Mouse (Mus musculus) neural tube, embryonic 10.5 days (tissue): Measurements from ENCODE around the gene Mif4gd.

Experiments used
- DNase-seq: peaks from one replicate; pipeline ENCODE4 v3.0.0-alpha.2; 2017; ENCODE audit warnings: low spot score; ENCODE audit errors: extremely low spot score

Gene Mif4gd

DNA sequence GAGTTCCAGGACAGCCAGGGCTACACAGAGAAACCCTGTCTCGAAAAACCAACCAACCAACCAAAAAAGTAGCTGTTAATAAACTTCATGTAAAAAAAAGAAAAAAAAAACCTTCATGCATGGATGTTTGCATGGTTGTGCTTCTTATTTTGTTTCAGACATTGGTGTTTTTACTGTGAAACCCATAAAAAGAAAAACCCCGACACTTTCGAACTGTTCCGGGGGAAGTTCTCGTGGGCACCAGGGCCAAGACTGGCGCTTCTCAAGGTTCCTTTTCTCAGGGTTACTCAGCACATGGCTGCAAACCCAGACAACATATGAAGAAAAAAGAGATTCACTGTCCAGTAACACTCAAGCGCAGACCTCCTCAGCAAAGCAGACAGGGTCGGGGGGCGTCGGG is 20.1 kb upstream of the Mif4gd start:
- DNase-seq: no peak

DNA sequence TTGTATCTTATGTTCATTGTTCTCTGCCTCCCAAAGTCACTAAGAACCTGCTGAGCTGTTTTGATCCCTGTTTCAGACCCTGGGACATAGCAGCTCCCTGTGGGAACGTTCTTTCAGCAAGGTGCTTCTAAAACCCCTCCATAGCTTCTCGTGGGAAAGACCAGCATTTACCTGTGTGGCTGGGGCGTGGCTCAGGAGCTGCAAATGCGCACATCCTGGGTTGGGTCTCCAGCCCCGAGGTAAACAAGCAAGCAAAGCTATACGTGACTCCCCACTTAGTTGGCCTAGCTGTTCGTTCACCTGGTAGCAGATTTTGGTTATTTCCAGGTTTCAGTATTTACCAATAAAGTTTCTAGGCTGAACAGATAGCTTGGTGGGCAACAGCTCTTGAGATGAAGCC is 19.5 kb upstream of the Mif4gd start:
- no peak for DNase-seq

DNA sequence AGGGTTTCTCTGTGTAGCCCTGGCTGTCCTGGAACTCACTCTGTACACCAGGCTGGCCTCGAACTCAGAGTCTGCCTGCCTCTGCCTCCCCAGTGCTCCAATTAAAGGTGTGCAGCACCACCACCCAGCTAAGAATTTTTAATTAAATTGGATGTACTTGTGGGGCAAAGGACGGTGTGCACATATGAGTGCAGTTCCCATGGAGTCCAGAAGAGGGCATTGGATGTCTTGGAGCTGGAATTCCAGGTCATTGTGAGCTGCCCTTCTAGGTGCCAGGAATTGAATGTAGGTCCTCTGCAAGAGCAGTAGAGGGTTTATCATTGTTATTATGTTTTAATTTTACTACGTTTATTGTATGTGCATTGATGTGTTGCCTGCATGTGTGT is 18.7 kb upstream of the Mif4gd start:
- peak; percentile 36 for DNase-seq

DNA sequence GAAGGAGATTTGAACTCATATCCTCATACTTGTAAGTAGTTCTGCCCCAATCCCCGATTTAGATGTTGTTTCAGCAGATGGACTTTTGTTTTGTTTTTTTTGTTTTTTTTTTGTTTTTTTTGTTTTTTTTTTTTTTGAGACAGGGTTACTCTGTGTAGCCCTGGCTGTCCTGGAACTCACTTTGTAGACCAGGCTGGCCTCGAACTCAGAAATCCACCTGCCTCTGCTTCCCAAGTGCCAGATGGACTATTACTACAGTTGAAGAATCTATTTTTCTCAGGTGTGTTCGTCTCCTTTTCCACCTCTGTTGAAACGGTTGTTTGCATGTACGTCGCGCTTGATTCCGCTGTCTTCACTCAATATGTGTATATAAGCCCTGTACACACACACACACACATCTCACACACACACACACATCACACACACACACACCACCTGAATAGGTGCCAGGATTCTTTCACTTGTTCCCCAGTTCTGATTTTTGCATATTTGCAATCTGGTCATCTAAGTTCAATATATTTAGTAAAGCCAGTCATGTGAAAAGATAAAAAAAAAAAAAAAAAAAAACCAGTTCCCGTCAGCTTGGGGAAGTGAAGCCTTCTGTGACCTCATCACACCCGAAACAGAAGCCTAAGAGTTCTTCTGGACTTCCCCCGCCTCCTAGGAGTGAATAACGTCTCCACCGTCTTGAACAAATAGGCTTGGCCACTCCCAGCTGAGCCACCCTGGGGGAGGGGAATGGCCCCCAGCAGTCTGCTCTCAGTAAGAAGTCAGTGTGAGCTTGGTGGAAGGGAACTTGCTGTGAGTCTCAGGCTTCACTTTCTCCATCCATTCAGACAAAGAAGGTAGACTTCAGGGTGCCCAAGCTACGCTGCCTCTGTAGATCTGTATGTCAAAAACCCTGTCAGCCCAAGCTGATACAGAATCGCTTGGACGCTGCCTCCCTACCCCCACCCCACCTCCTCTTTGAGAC is 18.0 kb upstream of the Mif4gd start:
- DNase-seq: no peak

DNA sequence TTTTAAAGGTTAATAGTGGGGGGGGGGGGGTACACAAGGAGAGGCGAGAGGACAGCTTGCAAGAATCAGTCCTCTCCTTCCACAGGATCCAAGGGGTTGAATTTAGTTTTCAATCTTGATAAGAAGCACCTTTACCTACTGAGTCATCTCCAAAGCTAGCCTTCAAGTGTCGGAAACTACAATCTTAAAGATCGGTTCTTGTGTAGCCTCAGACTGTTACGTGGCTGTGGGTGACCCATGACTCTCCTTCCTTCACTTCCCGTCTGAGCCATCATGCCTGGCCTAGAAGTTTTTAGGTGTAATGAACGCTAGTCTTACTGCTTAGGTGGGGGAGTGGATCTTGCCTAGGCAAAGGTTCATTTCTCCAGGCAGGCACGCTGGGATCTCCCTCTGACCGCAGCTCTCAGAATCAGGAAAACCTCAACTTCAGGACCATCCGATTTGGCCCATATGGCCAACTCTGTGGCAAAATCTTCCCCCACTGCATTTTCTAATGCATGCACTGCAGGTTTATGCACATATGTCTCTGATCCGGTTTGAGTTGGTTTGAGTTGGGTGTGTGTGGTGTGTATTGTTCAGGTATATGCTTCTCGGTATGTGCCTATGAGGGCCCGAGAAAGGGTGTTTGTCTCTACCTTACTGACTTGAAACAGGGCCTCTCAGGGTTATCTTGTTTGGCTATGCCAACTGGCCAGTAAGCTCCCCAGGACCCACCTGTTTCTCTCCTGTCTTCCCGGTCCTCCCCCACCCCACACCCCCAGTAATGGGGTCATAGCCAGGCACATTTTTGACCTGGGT is 17.2 kb upstream of the Mif4gd start:
- DNase-seq: no peak

DNA sequence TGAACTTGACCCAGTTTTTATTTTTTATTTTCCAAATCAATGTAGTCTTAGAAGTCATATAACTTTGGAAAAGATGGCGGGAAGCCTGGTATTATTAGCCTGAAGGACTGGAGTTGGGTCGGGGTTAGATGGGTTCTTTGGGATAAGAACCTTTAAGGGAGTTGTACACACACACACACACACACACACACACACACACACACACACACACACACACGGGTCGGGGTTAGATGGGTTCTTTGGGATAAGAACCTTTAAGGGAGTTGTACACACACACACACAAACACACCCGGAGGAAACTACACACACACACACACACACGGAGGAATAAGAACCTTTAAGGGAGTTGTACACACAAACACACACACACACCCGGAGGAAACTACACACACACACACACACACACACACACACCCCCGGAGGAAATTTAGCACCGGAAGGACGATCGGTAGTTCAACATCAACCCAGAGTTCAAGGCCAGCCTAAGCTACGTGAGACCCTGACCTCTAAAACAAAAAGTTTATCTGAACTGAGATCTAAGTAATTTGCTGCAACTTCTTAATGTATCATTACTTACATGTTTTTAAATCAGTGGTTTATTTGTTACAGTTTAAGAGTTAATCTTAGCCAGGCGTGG is 15.8 kb upstream of the Mif4gd start:
- DNase-seq: no peak

DNA sequence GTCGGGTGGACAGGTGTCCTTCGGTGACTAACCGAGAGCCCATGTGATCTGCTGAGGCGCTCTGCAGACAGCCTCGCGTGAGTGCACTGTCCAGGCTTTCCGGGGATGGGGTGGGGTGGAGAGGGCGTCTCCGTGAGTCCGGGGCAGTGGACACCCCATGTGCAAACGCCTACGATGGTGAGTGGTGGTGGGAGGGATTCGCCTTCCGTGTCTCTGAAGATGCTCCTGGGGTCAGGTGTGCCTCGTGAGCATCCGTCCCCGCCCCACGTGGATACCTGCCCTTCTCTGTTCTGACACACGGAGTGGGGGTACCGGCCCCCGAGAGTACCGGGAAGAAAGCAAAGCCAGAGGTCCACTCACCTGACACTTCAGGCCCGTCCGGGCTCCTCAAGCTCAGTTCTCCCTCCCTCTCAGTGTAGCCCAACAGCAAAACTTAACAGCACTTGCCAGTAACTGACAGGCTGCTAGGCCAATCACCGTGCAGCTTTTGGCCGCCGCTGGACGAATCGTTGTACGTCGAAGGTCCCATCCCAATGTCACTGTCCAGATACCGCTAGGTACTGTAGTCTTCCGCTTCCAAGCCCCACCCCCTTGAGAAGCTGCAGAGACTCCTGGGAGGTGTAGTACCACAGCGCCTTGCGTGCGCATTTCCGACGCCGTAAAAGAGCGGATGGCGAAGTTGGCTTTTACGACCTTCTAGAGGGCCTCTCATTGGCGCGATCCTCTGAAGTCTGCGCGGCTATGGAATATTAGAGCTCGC is 15.1 kb upstream of the Mif4gd start, which contains the start of gene Slc25a19:
TSS of gene Slc25a19 (minus strand) at position 591 of the 760 bp plus-strand sequence.
- DNase-seq: peak; percentile 94

DNA sequence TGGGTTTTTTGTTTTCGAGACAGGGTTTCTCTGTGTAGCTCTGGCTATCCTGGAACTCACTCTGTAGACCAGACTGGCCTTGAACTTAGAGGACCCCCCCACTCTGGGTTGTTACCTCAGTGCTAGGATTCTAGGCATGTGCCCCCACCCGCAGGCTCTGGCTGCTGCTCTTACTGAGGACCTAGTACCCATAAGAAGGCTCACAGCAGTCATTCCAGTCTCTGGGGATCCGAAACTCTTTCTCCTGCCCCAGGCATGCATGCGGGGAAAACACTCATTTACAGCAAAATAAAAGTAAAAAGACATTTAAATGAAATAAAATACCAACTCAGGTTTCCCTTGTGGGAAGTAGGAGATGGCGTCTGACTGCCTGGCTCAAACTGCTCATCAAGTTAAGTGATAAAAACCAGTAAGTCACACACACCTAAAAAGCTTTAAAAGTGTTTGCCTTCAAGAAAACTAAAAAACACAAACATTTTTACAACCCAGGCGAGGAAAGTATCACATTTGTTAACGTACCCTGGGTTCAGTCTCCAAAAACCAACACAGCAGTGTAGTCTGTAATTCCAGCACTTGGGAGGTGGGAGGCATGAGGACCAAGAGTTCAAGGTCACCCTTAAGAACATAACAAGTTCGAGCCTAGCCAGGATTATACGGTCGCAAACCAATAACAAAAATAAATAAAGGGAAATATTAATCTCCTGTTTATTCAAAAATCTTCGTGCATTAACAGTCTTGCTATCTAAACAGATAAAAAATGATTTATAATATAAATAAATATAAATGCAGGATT is 14.3 kb upstream of the Mif4gd start:
- DNase-seq: no peak

DNA sequence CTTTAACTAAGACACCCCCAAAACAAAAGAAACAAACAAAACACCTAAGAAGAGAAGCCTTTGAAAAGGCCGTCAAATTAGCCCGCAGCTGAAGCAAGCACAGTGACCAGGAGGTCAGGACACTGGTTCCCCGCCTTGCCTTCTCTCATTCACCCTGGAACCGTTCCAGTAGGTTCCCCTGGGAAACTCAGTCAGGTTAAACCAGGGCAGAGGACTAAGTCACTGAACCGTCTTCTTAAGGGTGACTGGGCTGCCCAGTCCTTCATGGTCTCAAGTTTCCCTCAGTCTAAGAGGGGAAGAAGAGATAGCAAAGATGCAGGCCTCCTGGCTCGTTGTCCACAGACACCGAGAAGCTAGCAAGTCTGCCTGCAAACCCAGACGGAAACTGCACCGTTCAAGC is 13.1 kb upstream of the Mif4gd start:
- DNase-seq: no peak

DNA sequence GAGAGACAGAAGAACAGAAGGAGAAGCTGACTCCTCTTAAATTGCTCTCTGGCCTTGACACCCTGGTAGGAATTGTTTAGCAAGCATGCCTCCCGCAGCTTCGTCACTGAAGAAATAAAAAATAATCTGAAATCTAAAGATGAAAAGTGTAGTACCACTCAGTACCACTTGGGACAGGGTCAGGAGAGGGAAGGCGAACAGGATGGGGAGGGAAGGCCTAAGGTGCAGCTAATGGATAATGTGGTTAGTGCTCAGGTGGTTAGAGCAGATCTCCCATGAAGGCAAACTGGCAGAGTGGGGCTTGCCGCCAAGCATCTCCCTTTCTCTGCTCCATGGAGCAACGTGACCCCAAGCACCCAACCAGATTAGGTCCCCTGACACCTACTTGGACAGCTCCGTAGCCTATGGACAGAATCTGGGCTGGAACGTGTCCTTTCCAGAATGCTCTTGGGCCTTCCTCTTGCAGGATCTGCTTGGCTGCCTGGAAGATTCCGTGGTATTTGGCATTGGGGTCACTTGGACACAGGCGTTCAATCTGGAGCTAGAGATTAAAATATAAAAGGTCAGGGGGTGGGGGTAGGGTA is 10.8 kb upstream of the Mif4gd start:
- no peak for DNase-seq

DNA sequence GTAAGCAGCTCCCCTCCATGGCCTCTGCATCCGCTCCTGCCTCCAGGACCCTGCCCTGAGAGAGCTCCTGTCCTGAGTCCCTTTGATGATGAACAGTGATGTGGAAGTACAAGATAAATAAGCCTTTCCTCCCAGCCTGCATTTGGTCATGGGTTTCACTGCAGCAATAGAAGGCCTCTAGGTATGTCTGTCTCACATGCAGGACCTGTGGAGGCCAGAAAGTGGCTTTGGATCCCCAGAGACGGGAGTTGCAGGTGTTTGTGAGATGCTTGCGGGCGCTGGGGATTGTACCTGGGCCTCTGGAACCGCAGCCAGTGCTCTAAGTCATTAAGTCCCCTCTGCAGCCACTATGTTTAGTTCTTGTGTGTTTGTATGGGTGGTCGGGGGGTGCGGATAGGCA is 7.2 kb upstream of the Mif4gd start:
- no peak for DNase-seq

DNA sequence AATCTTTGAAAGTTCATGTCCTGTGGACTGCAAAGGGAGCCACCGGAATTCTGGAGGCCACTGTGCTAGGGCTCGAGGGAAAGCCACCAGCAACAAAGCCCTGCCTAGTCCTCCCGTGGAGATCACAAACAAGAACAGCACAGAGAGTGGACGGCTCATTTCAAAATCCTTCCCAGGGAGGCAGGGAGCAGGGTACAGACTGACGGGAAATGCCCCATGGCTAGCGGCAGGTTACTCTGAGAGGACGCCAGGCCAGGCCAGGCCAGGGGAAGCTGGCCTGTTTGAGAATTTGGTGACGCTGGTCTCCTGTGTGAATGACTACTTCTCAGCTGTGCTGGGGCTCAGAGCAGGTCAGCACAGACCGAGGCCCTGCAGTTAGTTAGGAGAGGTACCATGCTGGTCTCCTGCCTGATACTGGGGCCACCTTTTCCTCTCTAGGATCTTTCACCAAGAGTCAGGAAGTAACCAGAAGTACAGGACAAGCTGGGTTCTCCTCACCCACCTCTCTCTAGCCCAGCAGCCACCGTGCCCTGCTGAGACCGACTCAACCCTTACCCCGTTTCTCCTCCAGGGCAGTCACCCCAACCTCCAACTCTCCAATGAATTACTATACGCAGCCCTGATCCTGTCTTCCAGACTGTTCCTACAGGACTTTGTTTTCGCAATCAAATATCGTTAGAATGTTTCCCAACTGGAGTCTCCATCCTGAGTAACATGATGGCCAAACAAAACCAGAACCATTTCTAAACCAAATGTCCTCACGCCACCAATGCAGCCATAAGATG is 6.2 kb upstream of the Mif4gd start:
- DNase-seq: no peak

DNA sequence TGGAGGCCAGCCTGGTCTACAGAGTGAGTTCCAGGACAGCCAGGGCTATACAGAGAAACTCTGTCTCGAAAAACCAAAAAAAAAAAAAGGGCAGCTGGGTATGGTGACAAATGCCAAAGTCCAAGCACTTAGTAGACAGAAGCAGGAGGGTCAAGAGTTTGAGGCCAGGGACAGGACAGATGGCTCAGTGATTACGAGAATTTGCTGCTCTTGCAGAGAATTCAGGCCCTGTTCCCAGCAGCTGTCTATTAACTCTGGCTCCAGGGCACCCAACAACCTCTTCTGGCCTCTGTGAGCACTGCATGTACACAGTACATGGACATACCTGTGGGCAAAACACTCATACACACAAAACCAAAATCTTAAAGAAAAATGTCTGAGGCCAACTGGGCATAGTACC is 5.2 kb upstream of the Mif4gd start:
- no peak for DNase-seq

DNA sequence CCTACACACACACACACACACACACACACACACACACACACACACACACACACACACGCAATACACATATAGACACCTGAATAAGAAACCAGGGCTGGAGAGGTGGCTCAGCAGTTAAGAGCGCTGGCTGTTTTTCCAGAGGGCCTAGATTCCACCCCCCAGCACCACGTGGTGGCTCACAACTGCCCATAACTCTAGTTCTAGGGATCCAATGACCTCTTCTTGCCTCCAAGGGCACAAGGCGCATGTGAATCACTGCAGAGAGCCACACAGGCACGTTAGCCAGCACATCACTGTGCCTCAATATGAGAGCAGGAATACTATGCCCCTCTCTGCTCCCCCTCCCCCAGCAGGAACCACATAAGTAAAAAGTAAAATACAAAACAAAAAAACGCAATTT is 4.1 kb upstream of the Mif4gd start:
- DNase-seq: no peak

DNA sequence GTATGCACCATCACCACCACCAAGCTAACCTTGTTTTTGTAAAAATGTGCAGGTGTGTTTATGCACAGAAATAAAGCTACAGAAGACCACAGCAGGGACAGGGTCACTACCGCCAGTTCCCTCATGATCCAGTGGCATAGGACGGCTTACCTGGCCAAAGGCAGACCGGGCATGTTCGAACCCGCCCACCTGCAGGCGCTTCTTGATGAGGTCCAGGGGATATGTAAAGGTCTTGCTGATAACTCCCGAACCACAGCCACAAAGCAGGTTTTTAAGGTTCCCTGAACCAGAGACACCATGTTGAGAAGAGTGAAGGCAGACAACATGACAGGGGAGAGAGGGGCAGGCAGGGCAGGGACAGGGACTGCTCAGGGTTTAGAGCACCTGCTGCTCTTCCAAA is 3.6 kb upstream of the Mif4gd start:
- no peak for DNase-seq

DNA sequence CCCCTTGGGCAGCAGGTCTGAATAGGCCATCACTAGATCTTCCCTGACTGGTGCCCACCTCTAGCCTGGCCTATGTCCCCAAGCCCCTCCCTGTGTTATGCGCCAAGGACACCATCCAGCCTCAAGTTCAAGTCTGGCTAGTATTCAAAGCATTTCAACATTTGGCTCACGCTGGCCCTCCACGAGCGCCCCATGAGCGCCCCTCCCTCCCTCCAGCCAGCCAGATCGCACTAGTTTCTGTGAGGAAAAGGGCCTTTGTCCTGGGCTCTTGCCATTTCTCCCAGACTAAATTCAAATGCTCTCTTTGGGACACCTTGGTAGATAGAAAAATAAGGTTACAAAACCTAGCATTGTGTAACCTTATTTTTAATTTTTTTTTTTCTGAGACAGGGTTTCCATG is 3.1 kb upstream of the Mif4gd start:
- DNase-seq: no peak

DNA sequence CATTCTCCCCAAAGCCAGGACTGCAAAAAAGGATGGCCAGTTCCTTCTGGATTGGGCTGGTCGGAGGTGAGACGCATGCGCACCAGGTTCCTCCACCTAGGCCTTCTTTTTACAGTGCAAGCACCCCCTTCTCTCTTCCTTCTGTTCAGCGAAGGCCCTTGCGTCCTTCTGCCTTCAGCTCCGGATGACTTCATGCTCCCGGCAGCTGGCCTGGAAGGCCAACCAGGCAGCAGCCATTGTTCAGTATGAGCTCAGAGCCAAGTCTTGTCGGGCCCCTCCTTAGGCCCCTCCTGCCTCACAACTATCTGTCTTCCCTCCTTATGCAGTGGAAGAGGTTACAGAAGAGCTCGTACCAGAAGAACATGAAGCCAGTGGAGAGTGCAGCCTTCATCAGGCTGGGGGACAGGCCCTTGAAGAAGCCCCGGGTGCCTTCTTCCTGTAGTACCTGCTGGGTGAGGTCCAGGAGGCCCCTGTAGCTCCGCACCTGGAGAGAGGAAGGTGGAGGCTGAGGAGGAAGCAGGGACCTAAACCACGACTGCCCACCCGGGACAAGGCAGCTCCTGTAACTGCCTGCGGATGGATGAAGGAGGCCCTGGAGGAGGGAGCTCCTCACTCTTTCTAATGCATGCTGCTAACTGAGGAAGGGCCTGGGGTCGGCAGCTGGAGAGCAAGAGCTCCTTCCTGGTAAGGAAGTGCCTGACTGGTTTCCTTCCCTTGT is 2.5 kb upstream of the Mif4gd start:
- no peak for DNase-seq

DNA sequence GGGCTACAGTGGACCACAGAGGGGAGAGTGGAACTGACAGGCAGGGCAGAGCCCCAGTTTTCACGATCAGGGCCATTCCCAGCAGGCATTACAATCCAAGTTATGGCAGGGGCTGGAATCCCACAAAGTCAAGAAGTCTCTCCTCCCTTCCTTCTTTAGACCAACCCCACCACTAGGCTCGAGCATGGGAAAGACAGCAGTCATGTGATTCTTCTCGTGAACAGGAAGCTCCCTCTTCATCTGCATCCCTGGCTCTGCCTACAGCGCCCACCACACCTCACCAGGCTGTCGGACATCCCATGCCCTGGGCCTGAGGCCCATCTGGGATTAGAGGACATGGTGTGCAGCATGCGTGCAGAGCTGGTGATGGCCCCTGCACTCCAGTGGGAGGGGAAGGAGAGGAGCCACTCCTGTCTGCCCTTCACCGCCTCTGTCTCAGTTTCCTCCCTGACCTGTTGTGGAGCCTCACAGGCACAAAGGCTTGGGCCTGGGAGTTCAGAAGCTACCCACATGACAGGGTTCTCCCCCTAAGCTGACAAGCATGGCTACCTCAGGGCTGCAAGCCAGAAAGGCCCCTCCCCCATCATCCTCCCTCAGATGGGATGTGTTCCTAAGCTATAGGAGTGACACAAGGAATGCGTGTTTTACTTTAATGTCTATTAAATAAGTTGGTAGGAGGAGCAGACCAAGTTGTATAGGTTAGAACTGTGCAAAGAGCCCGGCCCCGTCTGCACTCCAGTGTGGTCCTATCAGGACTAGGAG is 1.8 kb upstream of the Mif4gd start:
- no peak for DNase-seq
